Mouse (Mus musculus) gastrocnemius, postnatal 14 days (tissue): ENCODE data around the gene Gm826. TPM values are rescaled to one million over a fixed set of nuclear protein-coding genes. Genes with fewer than 3 reads are reported as not detected.

ENCODE experiments used
- DNase-seq: peaks from one replicate; pipeline ENCODE4 v3.0.0; 2021; ENCODE audit warnings: mixed read lengths
- intact Hi-C: fragments of 180-260 bp; cut with DNase I; formaldehyde crosslinking; loops from one replicate; pipeline ENCODE4 v1.15.1; 2025; ENCODE audit warnings: low total_unique reads
- total RNA-seq, 2 experiments: library from RNA; stranded (reverse); gene quantifications; 2 replicates each; pipeline ENCODE4 v1.2.3; 2021

Gene Gm826
- total RNA-seq, 2 experiments from 2014 or later = 0.66 to 3.9 TPM

DNA sequence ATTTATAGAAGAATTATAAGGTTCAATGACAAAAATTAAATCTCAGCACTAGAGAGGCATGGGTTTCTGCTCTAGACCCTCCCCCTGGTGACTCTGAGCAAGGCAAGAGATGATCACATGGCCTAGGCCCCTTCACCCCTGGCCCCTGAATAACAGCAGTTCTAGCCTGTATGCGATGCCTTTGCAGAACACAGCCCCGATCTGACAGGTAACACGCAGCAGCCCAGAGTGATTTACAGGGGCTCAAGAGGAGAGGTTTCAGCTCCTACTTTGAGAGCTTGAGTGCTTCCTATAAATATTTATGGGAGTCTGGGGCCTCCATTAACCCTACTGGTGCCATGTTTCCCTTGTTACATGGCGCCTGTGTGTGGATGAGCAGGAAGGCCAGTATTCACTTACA lies 23.5 kb upstream of the Gm826 start:
- intact Hi-C loops = no loop called here
- no peak for DNase-seq

DNA sequence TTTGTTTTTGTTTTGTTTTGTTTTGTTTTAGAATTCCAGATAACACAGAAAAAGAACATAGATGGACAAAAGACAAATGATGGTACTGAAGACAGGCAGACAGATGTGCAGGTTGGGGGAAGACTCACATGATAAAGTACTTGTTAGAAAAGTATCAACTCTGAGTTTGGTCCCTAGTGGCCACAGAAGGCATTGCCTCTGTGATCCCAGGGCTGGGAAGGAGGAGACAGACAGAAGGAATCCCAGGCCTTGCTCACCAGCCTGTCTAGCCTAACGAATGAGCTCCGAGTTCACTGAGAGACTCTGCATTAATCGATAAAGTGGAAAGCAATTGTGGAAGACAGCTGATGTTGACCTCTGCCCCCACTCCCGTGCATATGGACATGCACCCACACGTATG lies 22.2 kb upstream of the Gm826 start:
- no peak for DNase-seq
- intact Hi-C loops = no loop called here

DNA sequence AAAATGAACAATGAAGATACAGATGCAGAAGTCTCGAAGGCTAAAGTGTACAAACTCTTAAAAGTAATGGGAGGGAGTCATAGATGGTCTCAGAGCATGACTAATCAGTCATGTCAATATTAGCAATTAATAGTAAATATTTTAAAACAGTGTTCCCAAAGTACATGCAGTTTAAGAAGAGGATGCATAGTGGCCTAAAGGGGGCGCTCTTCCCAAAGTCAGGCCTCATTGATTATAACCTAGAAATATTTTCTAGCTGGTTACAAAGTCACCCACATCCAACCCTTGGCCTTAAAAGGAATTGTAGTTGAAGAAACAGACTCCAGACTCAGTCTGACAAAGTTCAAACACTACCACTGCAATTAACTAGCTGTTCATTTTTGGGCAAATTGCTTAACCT lies 20.4 kb upstream of the Gm826 start:
- intact Hi-C loops = no loop called here
- no peak for DNase-seq

DNA sequence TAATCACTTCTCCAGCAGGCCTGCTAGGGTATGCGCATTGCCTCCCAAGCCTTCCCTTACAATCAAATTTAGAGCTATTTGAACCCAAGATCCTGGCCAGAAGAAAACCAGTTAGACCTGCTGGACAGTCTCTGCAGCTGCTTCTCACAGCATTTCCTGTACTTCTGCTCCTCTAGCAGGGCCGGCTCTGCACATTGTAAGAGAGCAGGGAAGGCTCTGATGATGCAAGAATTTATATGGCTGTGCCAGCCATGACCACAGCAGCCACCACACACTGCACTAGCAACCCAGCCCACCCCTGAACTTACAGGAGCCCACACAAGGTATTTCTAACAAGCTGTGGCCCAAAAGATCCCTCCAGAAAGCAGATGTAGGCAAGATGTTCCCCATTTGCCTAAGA lies 19.6 kb upstream of the Gm826 start:
- DNase-seq = no peak
- intact Hi-C loops = no loop called here

DNA sequence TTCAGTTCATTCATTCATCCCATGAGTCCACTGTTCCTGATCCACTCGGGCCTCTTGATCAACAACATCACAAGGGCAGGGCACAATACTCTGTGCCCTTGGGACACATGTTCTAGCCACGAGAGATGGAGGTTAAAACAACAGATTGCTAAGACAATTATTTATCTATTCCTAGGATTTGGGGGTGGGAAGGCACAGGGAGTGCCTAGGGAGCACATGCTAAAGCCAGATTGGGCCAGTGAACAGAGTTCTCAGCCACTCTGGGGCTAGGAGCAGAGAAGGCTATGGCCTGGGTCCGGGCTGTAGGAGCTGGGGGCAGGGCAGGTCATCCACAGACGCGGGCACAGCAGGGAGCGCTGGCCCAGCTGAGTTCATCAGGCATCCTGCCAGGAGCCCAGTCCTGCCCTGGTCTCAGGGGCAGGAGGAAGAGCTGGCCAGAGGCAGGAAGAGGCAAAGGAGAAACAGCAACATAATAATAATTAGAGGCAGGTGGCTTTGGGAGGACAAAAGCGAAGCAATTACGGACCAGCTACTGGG lies 17.1 kb upstream of the Gm826 start:
- intact Hi-C loops = no loop called here
- DNase-seq = peak; percentile 39

DNA sequence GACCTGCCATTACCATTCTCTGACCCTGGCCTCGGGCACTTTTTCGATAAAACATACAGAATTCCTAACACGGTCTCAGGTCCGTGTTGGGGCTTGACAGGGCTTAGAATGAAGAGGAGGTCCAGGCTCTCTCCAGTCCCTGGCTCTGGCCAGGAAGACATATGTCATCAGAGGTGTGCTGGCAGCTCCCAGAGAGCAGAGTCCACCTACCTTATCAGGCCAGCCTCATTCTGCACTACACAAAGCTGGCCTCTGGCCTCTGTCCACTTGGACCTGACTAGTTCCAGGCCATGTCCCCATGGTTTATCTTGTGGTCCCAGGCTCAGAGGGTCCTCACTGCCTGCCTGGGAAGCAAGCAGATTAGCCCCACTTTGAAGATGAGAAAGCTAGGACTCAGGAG lies 15.6 kb upstream of the Gm826 start:
- intact Hi-C loops = no loop called here
- DNase-seq = no peak

DNA sequence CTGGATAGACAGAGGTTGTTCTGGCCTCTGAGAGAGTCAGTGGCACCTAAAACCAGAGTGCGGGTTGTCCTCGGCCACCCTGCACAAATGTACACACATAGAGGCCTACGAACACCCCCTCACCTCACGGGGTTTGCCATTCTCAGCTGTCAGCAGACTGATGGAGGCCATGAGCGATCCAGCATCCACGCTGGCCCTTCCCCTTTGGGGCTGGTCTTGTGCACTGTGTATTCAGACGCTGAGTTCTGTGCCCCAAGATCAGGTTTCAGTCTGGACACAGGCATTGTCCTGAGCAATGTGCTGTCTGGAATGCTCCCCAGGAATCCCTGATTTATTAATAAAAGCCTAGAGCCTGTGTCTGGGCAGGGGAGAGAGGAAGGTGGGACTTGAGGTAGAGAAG lies 14.8 kb upstream of the Gm826 start:
- intact Hi-C loops = no loop called here
- DNase-seq = no peak

DNA sequence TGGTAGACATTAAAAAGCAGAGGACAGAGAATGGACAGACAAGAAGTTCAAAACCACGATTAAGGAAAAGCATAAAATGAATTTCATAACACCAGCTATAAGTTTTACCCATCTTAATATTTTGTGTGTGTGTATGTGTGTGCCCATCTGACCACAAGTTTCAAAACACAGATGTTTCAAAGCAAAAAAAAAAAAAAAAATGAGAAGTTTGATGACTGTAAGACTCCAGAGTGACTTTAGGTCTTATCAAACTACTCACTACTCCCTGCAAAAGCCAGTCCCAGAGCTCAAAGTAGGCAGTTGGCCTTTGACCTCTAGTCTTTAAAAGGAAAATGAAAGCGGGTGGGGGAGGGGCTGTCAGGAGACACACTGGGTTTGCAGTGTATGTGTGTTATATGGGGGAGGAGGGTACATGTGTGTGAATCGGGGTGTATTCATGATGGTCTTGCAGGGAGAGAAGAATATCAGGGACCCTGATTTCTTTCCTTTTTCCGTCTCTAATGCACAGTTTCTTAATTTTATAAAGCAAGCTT lies 14.2 kb upstream of the Gm826 start:
- no peak for DNase-seq
- intact Hi-C loops = no loop called here

DNA sequence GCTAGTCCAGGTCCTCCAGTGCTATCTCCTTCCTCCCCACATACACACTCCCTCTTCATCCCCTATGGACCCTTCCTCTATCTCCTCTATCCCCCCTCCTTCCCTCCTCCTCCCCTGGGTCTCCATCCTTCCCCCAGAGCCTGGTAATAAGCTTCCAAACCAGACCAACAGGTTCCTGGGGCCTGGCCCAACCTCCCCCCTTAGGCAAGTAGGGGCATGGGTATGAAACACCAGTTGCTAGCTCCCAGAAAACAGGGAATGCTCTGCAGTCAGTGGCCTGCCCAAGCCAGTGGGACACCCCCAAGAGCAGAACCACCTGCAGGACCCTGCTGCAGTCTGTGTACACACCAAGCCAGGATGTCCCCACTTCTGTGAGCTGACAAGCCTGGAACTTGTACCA lies 11.7 kb upstream of the Gm826 start:
- intact Hi-C loops = no loop called here
- no peak for DNase-seq

DNA sequence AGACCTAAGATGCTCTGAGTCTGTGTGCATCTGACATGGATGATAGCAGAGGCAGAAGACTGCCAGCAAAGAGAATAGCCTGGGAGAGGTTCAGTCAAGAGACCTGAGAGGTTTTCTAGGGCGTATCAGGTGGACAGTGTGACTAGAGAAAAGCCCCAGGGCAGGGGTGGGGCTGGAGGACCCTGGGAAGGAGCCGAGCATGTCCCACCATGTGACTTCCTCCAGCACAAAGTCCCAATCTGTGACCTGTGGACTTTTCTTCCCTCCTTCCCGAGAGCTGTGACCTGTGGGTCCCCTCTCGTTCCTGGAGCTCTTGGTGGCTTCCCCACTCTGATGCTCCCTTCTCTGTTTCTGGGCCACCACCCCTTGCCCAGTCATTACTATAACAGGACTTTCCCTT lies 6.2 kb upstream of the Gm826 start:
- intact Hi-C loops = no loop called here
- no peak for DNase-seq

DNA sequence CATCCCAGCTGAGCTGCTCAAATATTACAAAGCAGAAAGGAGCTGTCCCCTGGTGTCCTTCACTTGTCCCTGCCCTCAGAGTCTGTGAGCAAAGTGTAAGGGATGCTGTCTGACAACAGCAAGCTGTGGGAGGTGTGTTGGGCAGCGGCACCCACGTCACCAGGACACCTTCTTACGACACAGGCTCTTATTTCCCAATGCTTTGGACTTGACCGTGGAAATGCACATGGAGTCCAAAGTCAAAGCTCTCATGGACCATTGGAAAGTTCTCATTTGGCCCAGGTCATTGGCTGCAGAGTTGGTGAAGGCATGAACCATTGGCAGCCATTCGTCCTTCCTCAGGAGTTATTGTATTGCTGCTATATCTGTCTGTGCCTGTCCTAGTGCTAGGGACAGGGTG lies 5.6 kb upstream of the Gm826 start:
- intact Hi-C loops = no loop called here
- DNase-seq = no peak

DNA sequence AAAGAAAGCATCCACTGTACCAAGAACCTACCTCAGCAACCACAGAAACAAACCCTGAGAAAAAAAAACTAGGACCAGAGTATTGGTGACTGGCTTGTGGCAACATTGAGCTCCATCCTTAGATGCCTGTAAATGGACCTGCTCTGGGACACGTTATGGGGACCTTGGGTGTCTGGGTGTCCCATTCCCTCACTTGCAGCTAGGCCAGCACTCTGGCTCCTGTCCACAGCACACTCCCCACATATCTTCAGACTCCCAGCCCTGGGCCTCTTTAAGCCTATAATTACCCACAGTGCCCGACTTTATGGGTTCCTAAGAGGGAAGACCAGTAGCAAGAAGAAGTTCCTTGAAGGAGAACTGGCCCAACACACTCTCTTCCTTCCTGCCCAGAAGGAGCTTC lies 2.1 kb upstream of the Gm826 start:
- intact Hi-C loops = no loop called here
- no peak for DNase-seq

DNA sequence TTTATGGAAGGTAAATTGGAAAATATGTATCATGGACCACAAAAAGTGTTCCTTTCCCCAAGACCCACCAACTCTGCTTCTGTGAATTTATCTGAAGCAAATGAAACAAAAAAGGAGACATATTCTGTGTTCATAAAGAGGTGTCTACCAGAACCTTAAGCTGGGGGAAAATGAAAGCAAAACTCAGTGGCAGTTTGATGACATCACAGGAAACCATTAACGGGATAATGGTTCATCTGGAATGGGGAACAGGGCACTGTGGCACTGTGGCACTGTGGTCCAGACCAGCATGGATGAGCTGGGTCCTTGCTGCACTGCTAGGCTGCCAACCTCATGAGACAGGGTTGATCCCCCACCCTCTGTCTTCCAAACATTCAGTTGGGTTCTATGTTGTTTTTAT lies 1.1 kb upstream of the Gm826 start:
- intact Hi-C loops = no loop called here
- DNase-seq = no peak

DNA sequence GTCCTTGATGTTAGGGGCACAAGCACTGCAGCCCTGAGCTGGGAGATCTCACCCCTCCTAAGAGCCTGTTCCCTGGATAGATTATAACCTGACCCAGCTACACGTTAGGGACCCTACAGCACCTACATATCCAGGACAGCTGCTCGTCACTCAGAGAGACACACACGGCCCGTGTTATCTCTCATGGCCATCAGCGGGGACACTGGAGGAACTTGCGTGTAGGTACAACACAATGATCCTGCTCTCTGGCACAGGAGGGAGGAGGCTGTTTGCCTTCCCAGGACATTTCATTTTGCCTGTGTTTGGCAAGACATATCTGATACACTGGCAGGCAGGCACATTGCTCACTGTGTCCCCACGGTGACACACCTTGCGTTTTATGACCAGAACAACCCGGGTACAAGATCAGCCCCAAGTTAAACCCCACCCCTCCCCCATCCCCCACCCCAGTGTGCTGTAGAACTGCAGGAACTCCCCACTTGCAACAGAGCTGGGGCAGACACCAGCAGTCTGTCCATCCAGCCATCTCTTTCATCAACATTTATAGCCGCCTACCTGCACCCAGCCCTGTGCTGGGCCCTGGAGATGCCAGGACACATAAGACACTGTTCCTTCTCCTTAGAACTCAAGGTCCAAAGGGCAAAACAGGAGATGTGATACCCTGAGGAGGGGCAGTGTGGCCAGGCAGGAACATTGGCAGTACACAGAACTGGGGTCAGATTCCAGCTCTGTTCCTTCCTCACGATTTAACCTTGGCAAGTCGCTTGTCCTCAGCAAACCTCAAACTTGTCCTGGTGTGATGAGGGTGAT lies 1.2 kb downstream of the Gm826 start:
- intact Hi-C loops = no loop called here
- no peak for DNase-seq

DNA sequence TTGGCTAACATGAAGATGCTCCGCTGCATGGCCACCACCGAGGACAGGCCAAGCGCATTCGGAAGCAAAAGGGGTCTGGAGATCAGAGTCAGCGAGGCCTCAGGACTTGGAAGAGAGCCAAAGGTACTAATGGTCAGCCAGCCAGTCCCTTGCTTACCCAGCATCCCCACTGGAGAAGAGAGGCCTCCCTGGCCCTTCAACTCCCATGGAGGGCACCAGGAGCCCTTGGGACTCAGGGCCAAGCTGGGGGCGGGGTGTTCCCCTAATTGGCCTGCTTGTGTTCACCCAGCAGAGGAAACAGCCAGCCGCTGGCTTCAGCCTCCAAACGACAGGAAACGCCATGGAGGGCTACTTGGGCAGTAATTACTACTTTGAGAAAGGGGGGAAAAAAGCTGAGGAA lies 5.1 kb downstream of the Gm826 start:
- intact Hi-C loops = no loop called here
- no peak for DNase-seq

DNA sequence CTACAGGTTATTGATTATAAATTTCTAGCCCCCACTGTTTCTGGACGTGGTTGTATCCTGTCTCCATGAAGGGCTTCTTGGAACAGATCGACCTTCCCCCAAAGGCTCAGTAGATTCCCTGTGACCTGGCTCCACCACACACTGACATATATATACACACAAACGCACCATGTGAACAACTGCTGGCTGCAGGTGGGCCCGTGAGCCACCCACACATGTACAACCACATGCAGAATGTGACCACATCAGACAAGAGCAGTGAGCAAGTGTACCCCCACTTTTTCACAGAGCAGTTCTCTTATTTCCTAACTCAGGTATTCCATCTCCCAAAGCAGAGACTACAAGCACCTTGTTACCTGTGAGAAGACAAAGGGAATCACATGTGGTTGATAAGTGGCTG lies 6.2 kb downstream of the Gm826 start:
- intact Hi-C loops = no loop called here
- DNase-seq = no peak

DNA sequence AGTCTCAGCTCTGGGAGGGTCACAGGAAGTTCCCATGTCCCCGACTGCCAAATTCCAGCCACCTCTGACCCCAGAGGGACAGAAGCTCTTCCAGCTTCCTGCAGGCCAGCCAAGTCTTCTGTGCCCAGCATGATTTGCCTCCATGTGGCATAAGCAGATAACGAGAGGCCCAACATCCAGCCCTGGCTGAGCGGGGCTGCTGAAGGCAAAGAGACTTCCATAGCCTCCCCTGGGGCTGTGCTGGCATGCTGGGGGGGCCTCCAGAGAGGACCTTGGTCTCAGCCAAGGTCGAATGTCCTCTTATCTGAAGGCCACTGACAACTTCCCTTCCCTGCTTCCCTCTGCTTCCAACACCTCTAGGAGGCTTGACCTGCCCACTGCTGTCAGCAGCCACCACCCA lies 6.8 kb downstream of the Gm826 start:
- intact Hi-C loops = no loop called here
- DNase-seq = no peak

DNA sequence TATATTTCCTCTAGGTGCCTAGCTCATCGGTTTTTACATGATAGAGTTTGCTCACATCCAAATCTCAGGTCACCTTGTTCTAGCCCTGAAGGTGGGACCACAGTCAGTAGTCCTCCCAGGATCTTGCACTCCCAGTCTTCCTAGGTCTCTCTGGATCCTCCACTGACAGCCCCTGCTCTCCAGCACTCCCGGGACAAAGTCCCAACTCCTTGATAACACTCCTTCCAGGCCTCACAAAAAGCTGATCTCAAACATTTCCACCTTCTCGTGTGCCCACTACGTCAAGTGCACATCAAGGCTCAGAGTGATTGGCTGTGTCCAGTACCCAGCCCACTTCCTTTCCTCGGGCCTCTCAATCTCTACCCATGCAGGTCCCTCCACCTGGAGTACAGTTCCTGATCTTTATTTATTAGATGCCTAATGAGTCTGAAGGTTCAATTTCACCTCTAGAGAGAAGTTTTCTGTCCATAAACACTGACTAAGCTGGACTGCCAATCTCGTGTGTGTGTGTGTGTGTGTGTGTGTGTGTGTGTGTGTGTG lies 8.8 kb downstream of the Gm826 start:
- intact Hi-C loops = no loop called here
- DNase-seq = no peak

DNA sequence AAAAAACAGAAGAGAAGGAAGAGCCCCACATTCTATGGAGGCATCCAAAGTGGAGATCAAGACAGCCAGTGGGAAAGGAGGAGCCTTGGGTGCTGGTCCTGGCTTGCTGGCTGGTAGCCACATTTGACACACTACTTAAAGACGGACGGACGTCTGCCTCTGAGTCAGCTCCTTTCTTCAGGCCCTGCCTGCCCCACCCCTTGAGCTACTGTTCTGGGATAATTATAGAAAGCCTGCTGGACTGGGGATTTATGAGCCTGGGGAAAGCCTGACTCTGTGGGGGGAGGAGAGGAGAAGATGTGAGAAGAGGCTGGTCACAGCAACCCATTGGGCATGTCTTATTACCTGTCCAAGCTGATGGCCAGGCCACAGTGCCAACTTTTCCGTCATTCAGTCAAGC lies 12.1 kb downstream of the Gm826 start:
- intact Hi-C loops = no loop called here
- DNase-seq = no peak

DNA sequence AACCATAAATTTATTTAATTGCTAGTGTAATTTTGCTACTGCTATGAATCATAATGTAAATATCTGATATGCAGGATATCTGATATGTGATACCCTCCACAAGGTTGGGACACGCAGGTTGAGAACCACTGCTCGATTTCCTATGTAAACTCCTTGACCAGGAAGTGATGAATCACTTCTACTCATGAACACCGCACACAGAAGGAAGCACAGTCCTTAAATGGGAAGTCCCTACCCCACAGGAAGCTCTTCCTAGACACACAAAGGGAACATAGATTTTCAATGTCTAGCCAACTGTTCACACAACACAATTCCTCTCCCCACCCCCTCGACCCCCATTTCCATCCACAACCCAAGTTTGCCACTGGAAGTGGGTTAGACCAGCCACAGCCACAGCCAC lies 15.7 kb downstream of the Gm826 start:
- no peak for DNase-seq
- intact Hi-C loops = no loop called here

DNA sequence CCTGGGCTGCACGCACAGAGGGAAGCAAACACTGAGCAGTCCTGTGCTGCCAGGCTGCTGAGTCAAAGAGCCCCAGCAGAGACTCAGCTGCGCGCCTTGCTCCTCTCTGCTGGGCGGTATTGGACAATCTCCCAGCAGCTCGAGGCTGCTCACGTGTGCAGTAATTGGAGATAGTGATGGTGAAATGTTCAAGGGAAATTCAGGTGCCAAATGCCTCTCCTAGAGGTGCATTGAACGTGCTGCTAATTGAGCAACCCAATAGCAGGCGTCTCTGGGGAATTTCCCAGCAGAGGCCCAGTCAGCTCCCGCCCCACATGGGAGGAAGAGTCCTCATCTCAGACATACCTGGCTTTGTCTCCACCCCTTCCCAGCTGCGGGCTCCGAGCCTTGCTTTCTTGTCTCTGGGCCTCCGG lies 20.4 kb downstream of the Gm826 start:
- no peak for DNase-seq
- intact Hi-C loops = no loop called here
